Mouse (Mus musculus) embryonic fibroblast, embryonic 13.5 days (primary cell): ENCODE measurements around the gene Frem1. TPM values are rescaled to one million over a fixed set of nuclear protein-coding genes. Genes with fewer than 3 reads are reported as not detected.

ENCODE experiments used
- H3K27ac ChIP-seq: 2 replicates; pipeline ENCODE4 v1.5.1; 2012; ENCODE audit warnings: low read length, control low read depth, inconsistent platforms; ENCODE audit not compliant: insufficient read depth
- H3K4me1 ChIP-seq: 2 replicates; pipeline ENCODE4 v1.6.1; 2011; ENCODE audit warnings: low read length; ENCODE audit not compliant: control insufficient read depth, insufficient read depth
- H3K4me3 ChIP-seq: 2 replicates; pipeline ENCODE4 v1.5.1; 2011; ENCODE audit warnings: mild to moderate bottlenecking, control low read depth, low read length; ENCODE audit not compliant: insufficient read depth
- CTCF ChIP-seq: IDR thresholded peaks from 2 replicates; pipeline ENCODE4 v1.5.1; 2011; ENCODE audit warnings: mild to moderate bottlenecking, control low read depth, low read length, moderate library complexity, borderline replicate concordance; ENCODE audit not compliant: insufficient read depth
- POLR2A ChIP-seq: IDR thresholded peaks from 2 replicates; pipeline ENCODE4 v1.6.1; 2011; ENCODE audit warnings: low read depth, mild to moderate bottlenecking, control low read depth, low read length, moderate library complexity
- polyA plus RNA-seq: library from polyadenylated mRNA; stranded (reverse); fragments of >200 nt; gene quantifications from 2 replicates; pipeline ENCODE4 v1.2.4, GENCODE M21; 2011; ENCODE audit warnings: low read depth; ENCODE audit not compliant: missing spikeins, insufficient read length

Frem1 gene
- polyA plus RNA-seq, 1 experiment, result 11.0 TPM

GRCm38 (mm10) chr4:82863316-82863715 is 188.8 kb downstream of the Frem1 start:
- no peak overlapping the region for H3K4me3 ChIP-seq
- TF ChIP-seq POLR2A (no peak), CTCF (no peak)
- no peak overlapping the region for H3K27ac ChIP-seq
- no peaks in the 10 kb centered on the region for H3K4me1 ChIP-seq

- Histone ChIP-seq H3K4me3 (no peak overlapping the region), H3K4me1 (no peaks in the 10 kb centered on the region), H3K27ac (no peak overlapping the region)
- TF ChIP-seq POLR2A (no peak), CTCF (no peak)
Observed at GRCm38 (mm10) chr4:82861451-82861850, 190.7 kb downstream of the Frem1 start.

DNA sequence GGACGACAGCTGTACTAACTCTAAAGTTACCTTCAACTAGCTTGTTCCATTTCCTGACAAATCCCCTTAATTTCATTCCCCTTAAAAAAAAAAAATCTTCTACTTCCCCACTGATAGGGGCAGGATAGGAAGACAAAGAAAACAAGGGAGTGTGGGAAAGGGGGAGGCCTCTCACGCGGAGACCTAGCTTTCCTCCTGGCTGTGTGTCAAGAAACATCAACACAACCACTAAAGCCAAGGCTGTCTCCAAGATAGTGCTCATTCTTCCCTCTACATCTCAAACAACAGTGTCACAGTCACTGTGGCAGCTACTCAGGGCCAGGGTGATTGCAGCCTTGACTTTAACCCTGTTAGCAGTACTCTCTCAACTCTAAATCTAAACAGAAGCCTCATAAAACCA is 191.6 kb downstream of the Frem1 start:
- H3K4me1 ChIP-seq, result no peaks in the 10 kb centered on the region
- TF ChIP-seq CTCF (no peak), POLR2A (no peak)
- H3K27ac ChIP-seq, result no peak overlapping the region
- no peak overlapping the region for H3K4me3 ChIP-seq

DNA sequence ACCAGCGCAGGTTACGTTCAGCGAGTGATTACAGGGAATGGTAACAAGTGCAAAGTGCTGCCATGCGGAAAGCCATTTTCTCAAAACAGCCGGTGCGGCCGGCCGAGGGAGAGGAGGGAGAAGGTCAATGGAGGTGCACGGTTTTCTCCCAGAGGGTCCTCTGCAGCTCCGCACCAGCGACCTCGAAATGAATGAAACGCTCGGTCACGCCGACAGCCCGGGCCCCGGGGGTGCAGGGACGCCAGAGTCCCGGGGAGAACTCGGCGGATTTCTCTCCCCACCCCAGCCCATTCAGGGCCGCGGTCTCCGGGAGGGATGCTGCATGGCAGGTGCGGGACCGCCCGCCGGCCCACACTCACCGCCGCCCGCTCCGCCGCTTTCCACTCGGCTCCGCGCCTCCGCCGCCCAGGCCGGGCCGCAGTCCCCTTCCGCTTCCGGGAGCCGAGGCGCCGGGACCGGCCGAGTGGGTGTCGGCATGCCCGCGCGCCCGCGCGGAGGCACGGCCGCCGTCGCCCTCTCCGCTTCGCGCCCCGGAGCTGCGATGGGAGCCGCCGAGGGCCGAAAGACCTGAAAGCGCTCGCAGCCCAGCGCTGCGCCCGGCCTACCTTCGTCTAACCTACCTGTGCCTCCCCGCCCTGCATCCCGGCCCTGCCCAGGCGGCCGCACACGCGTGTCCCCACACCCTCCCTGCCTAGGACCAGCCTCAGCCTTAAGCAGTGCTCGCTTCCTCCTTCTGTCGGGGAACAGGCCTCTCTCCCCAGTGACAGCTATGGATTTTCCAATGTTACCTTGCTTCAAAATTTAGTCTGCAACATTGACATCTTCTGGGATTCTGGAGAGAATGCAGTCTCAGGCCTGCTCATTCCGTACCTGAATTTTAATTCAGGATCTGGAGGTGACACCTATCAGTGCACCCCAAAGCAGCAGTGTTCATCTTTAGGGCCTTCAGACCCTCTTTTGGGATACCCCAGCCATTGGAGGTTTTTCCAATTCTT is 192.7 kb downstream of the Frem1 start, which contains the start of gene Zdhhc21:
Gene Zdhhc21 (minus strand): TSS at position 828 of the 995 bp plus-strand sequence.
- H3K27ac ChIP-seq, result no peak within 1 kb of the TSS
- H3K4me3 ChIP-seq, result peak within 1 kb of the TSS; percentile 84
- H3K4me1 ChIP-seq, result no peaks in the 10 kb centered on the region
- TF ChIP-seq CTCF, result no peak
- peak; percentile 61; the same call in 1 of the 2 replicates for TF ChIP-seq POLR2A

GRCm38 (mm10) chr4:82858431-82859010 is 193.6 kb downstream of the Frem1 start:
- peak overlapping the region; percentile 84 for H3K4me3 ChIP-seq
- no peak for TF ChIP-seq POLR2A
- TF ChIP-seq CTCF, result no peak
- no peaks in the 10 kb centered on the region for H3K4me1 ChIP-seq
- no peak overlapping the region for H3K27ac ChIP-seq

- TF ChIP-seq POLR2A, result no peak
- no peak for TF ChIP-seq CTCF
- H3K4me1 ChIP-seq, result no peaks in the 10 kb centered on the region
- no peak overlapping the region for H3K4me3 ChIP-seq
- H3K27ac ChIP-seq, result no peak overlapping the region
Observed at GRCm38 (mm10) chr4:82856986-82857385, 195.2 kb downstream of the Frem1 start.

DNA sequence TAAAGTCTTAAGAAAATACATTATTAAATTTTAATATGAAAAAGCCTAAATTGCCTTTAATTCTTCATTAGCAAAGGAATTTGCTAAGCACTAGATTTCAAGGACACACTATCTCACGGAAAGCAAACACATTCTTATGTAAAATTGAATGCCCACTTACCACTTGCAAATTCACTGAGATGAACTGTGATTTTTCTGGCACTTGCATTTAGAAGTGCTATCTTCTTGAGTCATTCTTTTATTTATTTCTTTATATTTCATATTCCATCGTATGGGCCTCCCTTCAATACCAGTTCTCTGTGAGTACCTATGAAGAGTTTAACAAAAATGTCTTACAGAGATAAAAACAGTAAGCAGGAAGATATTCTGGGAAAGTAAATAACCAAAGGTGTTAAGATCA is 198.3 kb downstream of the Frem1 start:
- no peak for TF ChIP-seq POLR2A
- TF ChIP-seq CTCF, result no peak
- peaks cover 1% of the 10 kb centered on the region for H3K4me1 ChIP-seq
- H3K4me3 ChIP-seq, result no peak overlapping the region
- no peak overlapping the region for H3K27ac ChIP-seq

- peaks cover 3% of the 10 kb centered on the region for H3K4me1 ChIP-seq
Observed at GRCm38 (mm10) chr4:82848552-82849234, 203.4 kb downstream of the Frem1 start.

More at GRCm38 (mm10) chr4:82848552-82849234, 203.4 kb downstream of the Frem1 start:
- Histone ChIP-seq H3K4me3 (no peak overlapping the region), H3K27ac (0 out of 2 replicates have a peak overlapping the region, but pooled peaks have one; percentile 11)
- no peak for TF ChIP-seq POLR2A
- TF ChIP-seq CTCF, result no peak

Other genes starting within 250 kb of the Frem1 start
- gene Zdhhc21, start 192.4 kb downstream of the Frem1 start, polyA plus RNA-seq, result 17.7 and 23.3 TPM in 2 replicates
- not detected in 2 replicates for gene Cer1, start 167.2 kb downstream of the Frem1 start, polyA plus RNA-seq